Mouse (Mus musculus): ENCODE data around the gene Tepp.

DNA sequence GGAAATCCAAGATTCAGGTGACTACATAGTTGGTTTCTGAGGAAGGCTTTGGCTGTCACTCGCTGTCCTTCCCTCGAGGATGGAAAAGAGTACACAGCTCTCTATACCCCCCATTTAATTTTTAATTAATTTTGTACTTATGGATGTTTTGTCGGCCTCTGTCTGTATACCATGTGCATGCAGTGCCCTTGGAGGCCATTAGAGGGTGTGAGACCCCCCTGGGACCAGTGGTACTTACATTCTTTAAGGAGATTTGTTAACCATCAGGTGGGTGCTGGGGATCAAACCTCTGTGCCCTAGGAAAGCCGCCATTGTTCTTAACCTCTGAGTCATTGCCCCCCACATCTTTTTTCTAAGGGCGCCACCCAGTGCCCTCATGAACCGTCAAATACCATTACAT is 34.3 kb downstream of the Tepp start:
- TF ChIP-seq CTCF (IDR thresholded peaks at IDR 0.05; ENCODE audit: low read depth) (peak; percentile 11; the same call in 1 of the 2 replicates), EP300 (IDR thresholded peaks at IDR 0.05; ENCODE audit: low read depth) (no peak)

Measured in heart, postnatal 0 days (tissue).